Mouse (Mus musculus) stomach, embryonic 16.5 days (tissue): ENCODE data around the gene Cyp46a1. TPM values are rescaled to one million over a fixed set of nuclear protein-coding genes. Genes with fewer than 3 reads are reported as not detected.

Experiments used
- ATAC-seq: fragments of 200-750 bp; cut with Nextera tagmentation; 2 replicates; pipeline ENCODE4 v1.8.0; 2017; ENCODE audit warnings: moderate number of reproducible peaks, moderate TSS enrichment; ENCODE audit not compliant: insufficient read depth, low FRiP score
- H3K27ac ChIP-seq: fragments of 300-500 bp; sonication (generic); 2 replicates; pipeline ENCODE4 v1.5.1; 2014; ENCODE audit warnings: low read length
- H3K27me3 ChIP-seq: fragments of 300-500 bp; sonication (generic); 2 replicates; pipeline ENCODE4 v1.6.1; 2014; ENCODE audit warnings: low read length, control low read depth, mixed read lengths; ENCODE audit not compliant: control insufficient read depth, insufficient read depth
- H3K36me3 ChIP-seq: fragments of 300-500 bp; sonication (generic); 2 replicates; pipeline ENCODE4 v1.6.1; 2014; ENCODE audit warnings: low read length; ENCODE audit not compliant: control insufficient read depth, insufficient read depth
- H3K4me1 ChIP-seq: fragments of 300-500 bp; sonication (generic); 2 replicates; pipeline ENCODE4 v1.6.1; 2014; ENCODE audit warnings: low read length, control low read depth, mixed read lengths; ENCODE audit not compliant: control insufficient read depth, insufficient read depth
- H3K4me2 ChIP-seq: fragments of 300-500 bp; sonication (generic); 2 replicates; pipeline ENCODE4 v1.6.1; 2014; ENCODE audit warnings: low read depth, low read length, mixed read lengths
- H3K4me3 ChIP-seq: fragments of 300-500 bp; sonication (generic); replicated peaks from 2 replicates; pipeline ENCODE4 v1.5.1; 2014; ENCODE audit warnings: mild to moderate bottlenecking, low read length
- H3K9ac ChIP-seq: fragments of 300-500 bp; sonication (generic); 2 replicates; pipeline ENCODE4 v1.6.1; 2014; ENCODE audit warnings: low read length
- H3K9me3 ChIP-seq: fragments of 300-500 bp; sonication (generic); replicated peaks from 2 replicates; pipeline ENCODE4 v1.6.1; 2016; ENCODE audit warnings: low read length, control low read depth; ENCODE audit not compliant: control insufficient read depth
- WGBS: fragments of 180-500 bp; shearing (Covaris S2); extraction: QIAGEN DNeasy Blood & Tissue Kit; methylation state at CpG from one replicate; pipeline ENCODE4 v1.1.7; 2014; 5-methylcytosine and 5-hydroxymethylcytosine counted together
- polyA plus RNA-seq: library from polyadenylated mRNA; unstranded; fragments of >200 nt; fragmentation: Nextera tagmentation; extraction: Ambion mirVana; gene quantifications from 2 replicates; pipeline ENCODE4 v1.2.1, GENCODE M21; 2015

The Cyp46a1 gene
- polyA plus RNA-seq, 1 experiment from 2014 or later, result 8.5 TPM

DNA sequence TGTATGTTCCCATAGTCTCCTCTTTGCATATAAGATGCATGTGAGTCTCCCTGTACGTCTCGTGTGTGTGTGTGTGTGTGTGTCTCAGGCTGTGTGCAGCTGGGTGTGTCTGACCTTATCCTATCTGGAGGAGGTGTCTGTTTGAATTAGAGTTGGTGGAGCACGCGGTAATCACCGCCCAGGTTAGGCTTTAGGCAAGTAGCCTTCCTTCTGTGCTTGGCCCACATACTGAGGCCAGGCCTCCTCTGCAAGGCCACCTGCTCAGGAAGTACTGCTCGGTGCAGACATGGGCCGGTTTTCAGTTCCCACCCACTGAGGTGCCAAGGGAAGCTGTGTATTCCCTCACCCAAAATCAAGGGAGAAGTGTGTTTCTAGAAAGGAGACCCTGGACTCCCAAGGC, 31.7 kb downstream of the Cyp46a1 start:
- peaks cover 35% of the 10 kb centered on the region for H3K4me1 ChIP-seq
- no peak overlapping the region for H3K9ac ChIP-seq
- peak overlapping the region; percentile 72 for H3K27ac ChIP-seq

DNA sequence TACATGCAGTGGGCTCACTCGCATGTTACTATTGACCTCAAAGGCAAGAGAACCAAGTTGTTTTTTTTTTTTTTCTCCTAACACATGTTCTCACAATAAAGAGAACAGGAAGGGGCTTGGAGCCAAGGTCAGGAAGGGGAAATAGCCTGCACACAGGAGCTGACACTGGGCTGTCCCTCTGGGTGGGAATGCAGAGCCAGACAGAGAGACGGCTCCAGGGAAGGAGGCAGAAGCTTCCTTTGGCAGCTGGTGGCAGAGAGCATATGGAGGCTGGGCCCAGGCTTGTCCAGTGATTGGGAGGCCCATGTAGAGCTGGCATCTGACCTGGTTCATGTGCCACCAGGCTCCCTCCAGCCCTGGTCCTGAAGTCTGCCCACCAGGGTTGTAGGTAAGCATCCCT, 33.7 kb downstream of the Cyp46a1 start:
- H3K4me1 ChIP-seq, result peaks cover 43% of the 10 kb centered on the region
- no peak overlapping the region for H3K4me2 ChIP-seq
- ATAC-seq, result no peak
- H3K36me3 ChIP-seq, result no peaks in the 10 kb centered on the region
- 68% methylated on average over 2 of the region's 2 CpGs for WGBS
- H3K9me3 ChIP-seq, result no peaks in the 10 kb centered on the region
- H3K27me3 ChIP-seq, result no peaks in the 10 kb centered on the region
- no peak overlapping the region for H3K9ac ChIP-seq
- no peak overlapping the region for H3K4me3 ChIP-seq
- no peak overlapping the region for H3K27ac ChIP-seq

More for the DNA sequence above, 31.7 kb downstream of the Cyp46a1 start:
- H3K9me3 ChIP-seq, result no peaks in the 10 kb centered on the region
- 47% methylated on average over 7 of the region's 7 CpGs for WGBS
- peak; percentile 23; the same call in 1 of the 2 replicates for ATAC-seq
- no peak overlapping the region for H3K4me3 ChIP-seq
- H3K4me2 ChIP-seq, result no peak overlapping the region
- H3K36me3 ChIP-seq, result no peaks in the 10 kb centered on the region
- no peaks in the 10 kb centered on the region for H3K27me3 ChIP-seq

DNA sequence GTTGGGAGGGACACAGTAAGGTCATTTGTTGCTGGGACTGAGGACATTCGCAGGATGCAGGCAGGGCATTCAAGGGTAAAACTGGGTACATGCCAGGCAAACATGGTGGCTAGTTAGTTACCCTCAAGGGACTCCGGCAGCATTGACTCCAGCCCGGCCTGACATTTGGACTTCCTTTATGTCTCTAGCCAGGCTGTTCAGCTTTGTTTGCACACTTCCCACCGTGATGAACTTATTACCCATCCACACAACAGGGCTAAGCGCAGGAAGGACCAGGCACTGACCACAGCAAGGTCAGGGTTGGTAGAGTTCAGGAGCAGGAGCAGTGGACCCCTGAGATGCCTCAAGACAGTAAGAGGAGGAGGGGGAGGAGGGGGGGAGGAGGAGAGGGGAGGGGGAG, 34.7 kb downstream of the Cyp46a1 start:
- no peak for ATAC-seq
- Histone ChIP-seq H3K27me3 (no peaks in the 10 kb centered on the region), H3K9ac (no peak overlapping the region), H3K27ac (no peak overlapping the region), H3K4me2 (no peak overlapping the region), H3K9me3 (no peaks in the 10 kb centered on the region), H3K36me3 (no peaks in the 10 kb centered on the region), H3K4me1 (peaks cover 46% of the 10 kb centered on the region), H3K4me3 (no peak overlapping the region)
- 60% methylated on average over 5 of the region's 5 CpGs for WGBS

DNA sequence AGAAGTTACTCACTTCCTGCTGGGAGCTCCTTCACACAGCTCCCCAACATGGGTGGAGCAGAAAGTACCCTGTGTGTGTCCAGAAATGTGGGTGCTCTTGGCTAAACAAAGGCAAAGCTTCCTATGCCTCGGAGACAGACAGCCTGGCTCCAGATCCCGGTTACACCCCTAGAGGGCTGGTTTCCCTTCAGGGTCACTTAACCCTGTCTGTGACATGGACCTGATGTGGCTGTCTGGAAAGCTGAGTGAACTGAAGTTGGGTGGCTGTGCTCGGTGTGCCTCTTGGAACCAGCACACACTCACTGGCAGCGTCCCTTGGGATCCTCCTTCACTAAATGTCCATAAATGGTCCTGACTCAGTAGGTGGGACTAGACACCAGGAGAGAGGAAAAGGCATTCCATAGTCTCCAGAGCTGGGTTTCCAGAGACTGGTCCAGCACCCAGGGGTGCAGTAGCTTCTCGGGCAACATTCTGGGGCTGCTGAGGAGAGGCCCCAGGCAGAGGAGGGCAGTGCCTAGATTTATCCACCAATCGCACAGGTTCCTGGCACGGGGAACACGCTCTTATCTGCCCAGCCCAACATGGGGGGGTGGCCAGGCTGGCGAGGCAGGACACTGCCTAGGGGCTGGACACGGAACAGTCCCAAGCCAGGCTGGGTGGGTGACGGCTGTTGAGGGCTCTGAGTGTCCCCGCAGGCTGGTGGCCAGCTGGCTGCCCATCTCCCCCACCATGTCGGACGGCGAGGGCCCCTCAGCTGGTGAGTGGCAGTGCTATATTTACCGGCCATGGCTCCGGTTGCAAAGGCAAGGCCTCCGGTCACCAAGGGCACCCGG, 36.6 kb downstream of the Cyp46a1 start, which contains the start of gene Eml1:
Gene Eml1, plus strand, starts transcription at position 362 of the 833 bp plus-strand sequence.
- Histone ChIP-seq H3K27ac (peak within 1 kb of the TSS; percentile 90), H3K9ac (peak within 1 kb of the TSS; percentile 63), H3K9me3 (no peaks in the 10 kb centered on the region), H3K36me3 (no peaks in the 10 kb centered on the region), H3K27me3 (no peaks in the 10 kb centered on the region), H3K4me3 (peak within 1 kb of the TSS; percentile 23), H3K4me2 (peak within 1 kb of the TSS; percentile 44), H3K4me1 (peaks cover 38% of the 10 kb centered on the region)
- WGBS, result 57% methylated on average over 17 of the region's 19 CpGs
- ATAC-seq, result peak; percentile 79

DNA sequence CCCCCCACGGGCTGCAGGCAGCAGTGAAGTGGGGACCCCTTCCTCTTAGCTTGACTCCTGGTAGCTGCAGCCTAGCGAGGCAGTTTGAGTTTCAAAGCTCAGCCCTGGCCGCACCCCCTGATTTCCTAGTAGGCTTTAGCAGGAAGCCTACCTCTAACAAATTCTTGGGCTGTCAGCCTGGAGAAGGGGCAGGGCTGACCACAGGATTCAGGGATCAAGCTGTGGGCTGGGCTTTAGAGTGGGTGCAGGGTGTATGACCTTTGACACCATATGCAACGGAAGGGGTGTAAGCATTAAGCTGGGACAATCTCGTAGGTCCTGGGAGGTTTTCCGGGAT, 37.2 kb downstream of the Cyp46a1 start:
- Histone ChIP-seq H3K27me3 (no peaks in the 10 kb centered on the region), H3K4me2 (peak overlapping the region; percentile 44), H3K4me3 (peak overlapping the region; percentile 23), H3K4me1 (peaks cover 36% of the 10 kb centered on the region), H3K9me3 (no peaks in the 10 kb centered on the region), H3K9ac (peak overlapping the region; percentile 63), H3K27ac (peak overlapping the region; percentile 90), H3K36me3 (no peaks in the 10 kb centered on the region)
- peak; percentile 23; the same call in 1 of the 2 replicates for ATAC-seq
- WGBS, result 49% methylated on average over 6 of the region's 6 CpGs

DNA sequence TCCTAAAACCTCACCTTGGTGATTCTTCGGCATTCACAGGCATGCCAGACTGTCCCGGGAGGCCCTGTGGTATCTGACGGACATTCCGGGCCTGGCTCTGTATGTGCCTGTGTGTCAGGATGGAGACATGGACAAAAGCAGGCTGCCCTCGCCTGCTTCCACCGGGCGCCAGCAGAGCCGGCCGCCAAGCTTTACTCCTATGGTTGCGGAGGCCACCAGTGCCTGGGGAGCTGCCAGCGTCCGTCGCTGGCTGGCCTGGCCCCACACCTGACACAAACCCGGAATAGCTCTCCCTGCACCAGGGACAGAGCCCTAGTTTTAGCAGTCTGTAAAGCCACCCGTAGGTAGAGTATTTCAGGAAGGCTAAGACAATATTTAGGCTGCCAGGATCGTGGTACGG, 38.1 kb downstream of the Cyp46a1 start:
- H3K4me3 ChIP-seq, result peak overlapping the region; percentile 23; the same call in 1 of the 2 replicates
- H3K9ac ChIP-seq, result peak overlapping the region; percentile 51; the same call in 1 of the 2 replicates
- no peaks in the 10 kb centered on the region for H3K27me3 ChIP-seq
- 80% methylated on average over 17 of the region's 17 CpGs for WGBS
- H3K4me1 ChIP-seq, result peaks cover 36% of the 10 kb centered on the region
- no peaks in the 10 kb centered on the region for H3K36me3 ChIP-seq
- no peaks in the 10 kb centered on the region for H3K9me3 ChIP-seq
- ATAC-seq, result no peak
- peak overlapping the region; percentile 90 for H3K27ac ChIP-seq
- peak overlapping the region; percentile 44; the same call in 1 of the 2 replicates for H3K4me2 ChIP-seq

DNA sequence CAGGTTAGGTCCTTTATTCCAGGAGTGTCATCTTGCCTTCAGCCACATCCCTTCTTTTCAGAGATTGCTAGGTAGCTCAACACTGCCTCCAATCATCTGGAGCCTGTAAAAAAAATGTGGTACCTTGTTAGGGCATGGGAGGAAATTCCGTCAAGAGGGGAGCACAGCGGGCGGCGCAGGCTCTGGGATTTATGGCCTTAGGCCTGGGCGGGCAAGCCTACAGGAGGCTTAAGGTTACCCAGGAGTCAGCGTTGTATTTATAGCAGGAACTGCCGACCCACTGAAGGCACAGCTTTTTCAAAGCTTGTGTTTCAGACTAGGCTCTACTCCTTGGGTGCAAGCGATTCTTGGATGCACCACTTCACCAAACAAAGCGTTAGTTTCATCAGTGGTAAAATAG, 39.4 kb downstream of the Cyp46a1 start:
- peaks cover 36% of the 10 kb centered on the region for H3K4me1 ChIP-seq
- no peak overlapping the region for H3K9ac ChIP-seq
- H3K4me3 ChIP-seq, result no peak overlapping the region
- WGBS, result 66% methylated on average over 9 of the region's 9 CpGs
- no peaks in the 10 kb centered on the region for H3K9me3 ChIP-seq
- no peaks in the 10 kb centered on the region for H3K36me3 ChIP-seq
- peak overlapping the region; percentile 90; the same call in 1 of the 2 replicates for H3K27ac ChIP-seq
- no peaks in the 10 kb centered on the region for H3K27me3 ChIP-seq
- ATAC-seq, result no peak
- no peak overlapping the region for H3K4me2 ChIP-seq

DNA sequence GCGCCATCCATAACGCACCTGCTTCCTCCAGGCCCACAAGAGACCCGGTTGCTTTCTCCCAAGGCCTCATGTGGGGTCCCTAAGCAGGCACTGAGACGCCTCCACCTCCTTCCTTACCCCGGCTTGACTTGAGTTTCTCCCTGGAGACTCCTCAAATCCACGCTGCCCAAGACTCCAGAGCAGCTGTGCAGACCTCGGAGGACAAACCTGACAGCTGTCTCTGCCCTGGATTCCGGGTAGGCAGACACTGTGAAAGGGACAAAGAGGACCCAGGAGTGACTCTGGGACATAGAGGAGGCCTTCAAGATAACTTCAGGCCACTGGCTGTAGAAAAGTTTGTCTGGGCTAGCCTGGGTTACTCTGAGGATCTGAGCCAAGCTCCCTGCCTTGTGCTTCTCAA, 40.5 kb downstream of the Cyp46a1 start:
- Histone ChIP-seq H3K4me3 (no peak overlapping the region), H3K27me3 (no peaks in the 10 kb centered on the region), H3K4me2 (no peak overlapping the region), H3K27ac (no peak overlapping the region), H3K9me3 (no peaks in the 10 kb centered on the region), H3K36me3 (no peaks in the 10 kb centered on the region), H3K9ac (no peak overlapping the region), H3K4me1 (peaks cover 27% of the 10 kb centered on the region)
- 83% methylated on average over 8 of the region's 8 CpGs for WGBS
- no peak for ATAC-seq

DNA sequence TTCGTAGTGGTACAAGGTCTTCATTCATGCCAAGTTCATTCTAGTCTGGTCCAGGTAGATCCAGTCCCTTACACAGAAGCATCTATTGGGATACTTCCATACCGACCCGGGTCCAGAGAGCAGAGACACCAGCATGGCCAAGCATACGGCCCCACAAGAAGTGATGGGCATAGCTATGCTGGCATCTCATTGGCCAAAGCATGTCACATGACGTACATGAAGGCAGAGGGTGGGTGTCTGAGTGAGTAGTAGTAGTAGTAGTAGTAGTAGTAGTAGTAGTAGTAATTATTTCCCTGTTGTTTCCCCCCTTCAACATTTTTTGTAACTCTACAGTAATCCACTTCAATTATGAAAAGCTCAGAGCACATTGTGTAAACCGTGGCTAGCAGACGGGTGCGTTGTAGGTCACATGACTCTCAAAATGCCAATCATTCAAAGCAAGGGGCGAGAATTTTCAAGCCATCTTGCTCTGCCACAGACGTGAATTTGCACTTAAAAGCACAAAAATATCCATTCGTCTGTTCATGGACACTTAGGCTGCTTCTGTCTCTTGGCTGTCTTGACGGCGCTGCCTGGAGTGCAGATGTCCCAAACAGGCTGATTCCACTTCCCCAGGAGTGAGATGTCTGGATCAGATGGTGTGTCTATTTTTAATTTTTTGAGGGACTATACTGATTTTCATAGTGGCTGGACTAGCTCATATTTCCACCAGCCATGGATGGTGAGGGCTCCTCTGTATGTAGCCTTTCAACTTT, 44.4 kb downstream of the Cyp46a1 start:
- Histone ChIP-seq H3K27ac (no peak overlapping the region), H3K9ac (no peak overlapping the region), H3K4me3 (no peak overlapping the region), H3K9me3 (no peaks in the 10 kb centered on the region), H3K4me2 (no peak overlapping the region), H3K4me1 (0 out of 2 replicates have a peak, but pooled peaks cover 10% of the 10 kb centered on the region), H3K27me3 (no peaks in the 10 kb centered on the region), H3K36me3 (no peaks in the 10 kb centered on the region)
- WGBS, result 75% methylated on average over 13 of the region's 13 CpGs
- ATAC-seq, result no peak
